Mouse (Mus musculus): ENCODE results near the gene Gm20909.
"Not testable (repeated sequence)": the region's sequence is repeated elsewhere in the genome, so short reads cannot be mapped to it uniquely, and the experiment has no call there.

The Gm20909 gene

DNA sequence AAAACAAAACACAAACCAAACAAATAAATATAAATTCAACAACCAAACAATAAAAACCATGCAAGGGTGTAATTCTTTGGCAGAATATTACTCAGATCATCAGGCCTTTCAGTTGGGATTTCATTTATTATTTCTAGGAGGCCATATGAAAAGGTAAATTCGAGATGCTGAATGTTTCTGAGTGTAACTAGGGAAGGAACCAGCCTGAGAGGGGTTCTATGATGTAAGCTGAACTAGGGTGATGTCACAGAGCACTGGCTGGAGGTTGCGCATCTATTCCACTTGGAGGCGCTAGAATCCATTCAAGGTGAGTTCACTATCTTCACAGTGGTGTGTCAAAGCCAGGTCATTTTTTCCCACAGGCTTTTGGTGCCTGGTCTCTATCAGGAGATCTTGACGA lies at the start of gene Gm20909:
TSS of gene Gm20909 (plus strand) at position 301 of the 400 bp plus-strand sequence.
- in situ Hi-C loops (cut with MboI, MseI) = not testable (repeated sequence)

All from T-helper 1 cell (primary cell).